Mouse (Mus musculus) retina, postnatal 7 days (tissue): ENCODE measurements around the gene Skor1.

ENCODE experiments used
- DNase-seq: peaks from one replicate; pipeline ENCODE4 v3.0.0-alpha.2; 2012; ENCODE audit warnings: low read depth, low spot score

Skor1 gene

DNA sequence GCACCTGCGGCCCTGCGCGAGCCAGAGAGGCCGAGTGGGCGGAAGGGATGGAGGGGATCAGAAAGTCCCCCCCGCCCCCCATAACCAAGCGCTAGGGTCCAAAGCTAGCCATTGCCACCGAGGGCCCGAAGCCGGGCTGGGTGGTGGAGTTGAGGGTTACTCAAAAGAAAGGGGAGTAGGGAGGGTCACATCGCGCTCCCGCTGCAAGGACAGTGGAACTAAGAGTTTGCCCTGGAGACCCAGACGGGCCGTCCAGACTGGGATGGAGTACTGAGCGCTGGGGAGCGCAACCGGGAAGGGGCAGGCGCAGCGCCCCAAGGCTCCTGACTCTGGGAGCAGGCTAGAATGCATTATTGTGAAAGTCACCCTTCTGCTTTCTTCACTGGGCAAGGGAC, 608 bp upstream of the Skor1 start:
- no peak for DNase-seq

DNA sequence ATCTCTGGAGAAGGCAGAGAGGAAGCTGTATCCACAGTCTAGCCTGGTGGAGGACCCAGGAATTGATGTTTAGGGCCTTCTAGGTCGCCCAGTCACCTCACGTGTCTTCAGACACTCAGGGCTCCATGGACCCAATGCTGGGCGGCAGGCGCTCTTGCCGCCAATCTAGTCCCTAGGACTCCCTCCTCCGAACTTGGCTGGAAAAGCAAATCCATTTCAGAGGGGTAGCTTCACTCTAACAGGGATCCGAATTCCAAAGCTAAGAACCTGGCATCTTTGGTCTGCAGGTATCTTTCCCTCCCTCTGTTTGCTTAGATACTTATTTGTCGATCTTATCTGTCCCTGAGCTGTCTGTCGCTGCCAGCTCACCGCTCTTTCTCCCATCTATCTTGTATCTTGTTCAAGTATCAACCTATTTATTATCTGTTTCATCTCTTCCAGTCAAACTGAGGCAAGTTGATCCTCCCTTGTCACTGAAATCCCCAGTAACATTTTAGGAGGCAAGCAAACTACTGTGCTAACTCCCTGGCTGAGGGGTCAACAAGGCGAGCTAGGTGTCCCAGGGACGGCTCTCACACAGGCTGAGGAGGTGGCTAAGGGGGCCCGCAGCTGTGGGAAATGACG, 863 bp downstream of the Skor1 start:
- DNase-seq: no peak

DNA sequence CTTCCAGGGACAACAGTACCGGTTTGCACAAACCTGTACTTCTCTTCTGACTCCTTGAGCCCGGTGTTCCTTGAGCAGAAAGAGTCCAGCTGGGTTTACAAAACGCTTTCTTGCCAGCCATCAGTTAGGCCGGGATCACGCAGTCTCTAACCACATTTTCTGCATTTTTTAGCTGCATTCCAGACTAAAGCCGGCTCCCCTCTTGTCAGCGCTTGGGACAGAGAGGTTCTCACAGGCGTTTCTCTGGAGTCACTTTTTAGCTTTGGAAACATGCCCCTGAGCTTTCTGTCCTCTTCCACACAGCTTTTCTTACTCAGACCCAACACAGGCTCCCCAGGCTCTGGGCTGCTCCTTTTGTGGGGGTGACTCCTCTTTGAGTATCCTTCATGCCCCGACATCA, 1.5 kb downstream of the Skor1 start:
- DNase-seq: no peak

DNA sequence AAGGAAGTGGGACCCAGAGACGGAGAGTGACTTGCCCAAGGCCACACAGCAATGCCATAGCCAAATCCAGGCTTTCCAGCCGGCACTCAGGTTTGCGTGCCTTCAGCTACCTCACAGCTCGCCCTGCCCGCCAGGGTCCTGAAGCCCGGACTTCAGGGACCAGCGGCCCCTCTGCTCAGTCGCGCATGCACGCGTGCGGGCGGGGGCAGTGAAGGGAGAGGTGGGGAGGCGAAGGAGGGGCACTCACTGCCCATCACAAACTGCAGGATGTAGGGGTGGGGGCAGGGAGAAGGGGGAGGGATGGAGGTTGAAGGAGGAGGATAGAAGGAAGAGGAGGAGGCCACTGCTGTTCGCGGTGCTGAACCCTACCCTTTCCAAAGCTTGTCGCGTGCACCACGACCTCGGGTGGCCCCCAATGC, 1.9 kb downstream of the Skor1 start:
- no peak for DNase-seq

DNA sequence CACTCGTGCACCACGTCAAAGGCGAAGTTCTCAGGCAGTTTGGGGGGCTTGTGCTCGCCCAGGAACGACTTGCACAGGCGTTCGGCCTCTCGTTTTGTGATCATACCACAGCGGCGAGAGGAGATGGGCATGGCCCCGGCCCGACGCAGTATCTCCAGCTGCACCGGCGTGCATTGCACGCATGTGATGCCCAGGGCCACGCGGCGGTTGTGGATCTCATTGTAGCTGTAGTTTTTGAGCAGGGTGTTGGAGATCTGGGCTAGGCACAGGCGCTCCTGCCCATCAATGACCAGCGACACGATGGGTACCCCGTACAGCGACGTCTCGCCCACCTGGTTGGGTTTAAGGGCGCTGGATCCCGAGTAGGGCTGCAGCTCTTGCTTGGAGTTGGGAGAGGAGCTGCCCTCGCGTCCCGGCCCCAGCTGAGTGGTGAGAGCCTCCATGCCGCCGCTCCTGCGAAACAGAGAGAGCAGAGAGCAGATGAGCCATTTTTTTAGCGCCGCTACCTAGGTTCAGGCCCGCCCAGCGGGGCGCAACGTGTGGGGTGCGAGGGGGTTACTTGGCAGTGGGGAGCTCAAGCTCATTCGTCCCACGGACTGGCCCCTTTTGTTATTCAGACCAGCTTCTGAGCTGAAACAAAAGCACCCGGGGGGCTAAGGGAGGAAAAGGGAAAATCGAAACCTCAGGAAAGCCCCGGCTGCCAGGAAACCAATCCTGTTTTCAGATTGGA, 2.5 kb downstream of the Skor1 start:
- no peak for DNase-seq

DNA sequence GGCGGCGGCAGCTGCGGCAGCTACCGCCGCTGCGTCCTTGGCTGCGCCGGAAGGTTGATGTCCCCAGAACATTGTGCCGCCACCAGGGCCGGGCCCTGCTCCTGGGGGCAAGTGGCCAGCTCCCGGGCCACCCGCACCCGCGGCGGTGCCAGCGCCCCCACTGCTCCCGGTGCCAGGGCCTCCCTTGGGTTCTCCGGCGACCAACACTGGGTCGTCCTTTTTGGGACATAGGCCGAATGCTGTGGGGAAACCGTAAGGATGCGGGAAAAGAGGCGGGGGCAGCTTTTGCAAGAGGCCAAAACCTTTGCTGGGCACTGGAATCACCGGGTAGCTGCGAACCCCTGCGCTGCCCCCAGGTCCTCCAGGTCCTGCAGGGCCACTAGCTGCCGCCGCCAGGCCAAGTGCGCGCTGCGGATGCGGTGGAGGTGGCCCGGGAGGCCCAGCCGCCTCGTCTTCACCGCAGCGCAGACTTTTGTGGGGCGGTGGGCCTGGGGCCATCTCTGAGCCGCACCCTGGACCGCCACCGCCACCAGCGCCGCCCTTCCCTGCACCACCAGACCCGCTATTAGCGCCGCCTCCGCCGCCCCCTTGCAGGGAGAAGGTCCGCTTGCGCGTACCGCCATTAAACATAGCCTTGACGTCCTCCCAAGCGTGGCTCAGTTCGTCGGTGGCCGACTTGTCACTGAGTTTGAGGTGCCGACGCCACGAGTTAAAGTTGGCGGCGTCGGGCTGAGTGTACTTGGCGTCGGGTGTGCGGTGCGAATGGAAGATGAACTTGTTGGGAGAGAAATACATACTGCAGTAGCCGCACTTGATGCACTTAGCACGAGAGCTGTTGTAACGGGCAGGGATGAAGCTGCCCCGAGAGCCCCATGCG, 3.3 kb downstream of the Skor1 start:
- DNase-seq: no peak

DNA sequence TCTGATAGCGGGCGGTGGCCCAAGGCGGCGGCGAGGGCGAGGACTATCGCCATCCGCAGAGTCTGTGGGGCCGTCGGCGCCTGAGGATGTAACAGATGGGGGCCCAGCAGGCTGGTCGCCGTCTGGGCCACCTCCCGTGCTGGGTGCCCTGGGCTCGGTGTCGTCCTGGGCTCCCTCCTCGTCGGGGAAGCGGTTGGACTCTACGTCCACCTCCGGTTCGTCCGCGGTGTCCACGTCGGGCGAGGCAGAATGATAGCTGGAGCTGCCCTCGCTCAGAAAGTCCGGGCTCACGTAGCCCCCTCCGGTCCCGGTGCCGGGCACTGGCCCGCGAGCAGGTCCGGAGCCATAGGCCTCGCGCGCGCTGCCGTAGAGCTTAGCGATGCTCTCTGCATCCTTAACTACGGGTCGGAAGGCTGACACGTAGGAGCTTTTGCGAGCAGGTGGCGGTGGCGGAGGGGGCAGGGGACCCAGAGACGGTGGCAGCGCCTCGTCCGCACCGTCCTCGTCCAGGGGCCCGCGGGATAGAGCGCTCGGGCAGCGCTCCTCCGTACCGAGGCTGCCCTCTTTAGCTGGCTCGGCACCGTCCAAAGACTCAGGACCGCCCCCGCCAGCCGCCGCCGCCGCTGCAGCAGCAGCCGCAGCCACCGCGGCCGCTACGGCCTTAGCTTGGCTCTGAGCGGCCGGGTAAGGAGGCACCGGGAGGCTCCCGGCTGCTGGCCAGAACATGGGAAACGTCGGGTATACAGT, 4.1 kb downstream of the Skor1 start:
- DNase-seq: no peak

DNA sequence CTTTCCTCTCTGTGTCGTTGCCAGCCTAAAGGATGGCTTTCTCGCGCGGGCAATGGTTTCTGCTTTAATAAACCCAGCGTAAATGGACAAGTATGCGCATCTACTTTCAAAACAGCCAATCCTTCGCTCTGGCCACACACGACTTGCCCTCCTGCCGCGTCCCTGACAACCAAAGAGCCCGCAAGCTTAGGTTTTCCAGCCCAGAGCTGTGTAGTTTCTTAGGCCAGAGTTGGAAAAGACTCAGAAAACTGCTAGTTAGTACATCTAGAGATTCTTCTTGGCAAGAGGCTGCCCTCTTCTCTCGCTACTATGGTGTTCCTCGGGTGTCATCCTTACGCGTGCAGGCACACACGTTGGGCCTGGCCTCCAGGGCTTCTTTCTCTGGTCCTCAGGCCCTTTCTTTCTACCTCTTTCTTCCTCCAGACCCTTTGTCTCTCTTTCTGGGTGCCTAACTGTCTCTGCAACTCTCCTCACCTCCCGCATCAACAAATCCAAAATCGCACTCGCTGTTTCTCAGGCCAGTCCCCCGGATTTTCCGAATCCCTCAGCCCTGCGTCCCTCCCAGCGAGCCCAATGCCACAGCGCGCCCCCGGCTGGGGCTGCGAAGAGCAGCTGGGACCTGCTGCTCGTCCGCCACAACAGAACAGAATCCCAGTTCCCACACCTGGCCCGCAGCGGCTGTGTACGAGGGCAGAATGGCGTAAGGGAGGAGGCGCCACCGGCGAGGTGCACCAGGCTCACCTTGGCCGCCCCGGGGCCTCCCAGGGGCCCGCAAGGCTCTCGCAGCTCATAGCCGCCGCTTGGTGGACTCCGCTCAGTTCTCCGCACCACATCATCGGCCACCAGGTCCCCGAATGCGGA, 4.9 kb downstream of the Skor1 start:
- DNase-seq: no peak

DNA sequence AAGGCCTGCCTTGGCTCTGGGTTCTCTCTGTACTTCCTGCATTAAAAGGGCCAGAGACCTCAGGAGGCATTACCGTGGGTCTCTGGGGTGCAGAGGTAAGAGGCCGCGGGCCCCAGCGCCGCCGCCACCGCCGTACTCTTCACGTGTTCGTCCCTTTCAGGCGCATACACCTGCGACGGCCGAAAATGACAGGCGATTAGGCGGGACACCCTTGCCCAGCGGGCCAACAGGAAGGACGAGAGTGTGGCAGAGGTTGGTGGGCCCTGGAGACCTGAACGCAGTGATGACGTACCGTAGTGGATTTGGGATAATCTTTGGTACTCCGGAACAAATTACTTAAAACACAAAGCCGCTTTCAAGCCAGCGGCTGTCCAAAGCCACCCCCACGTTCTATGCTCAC, 5.5 kb downstream of the Skor1 start:
- no peak for DNase-seq

DNA sequence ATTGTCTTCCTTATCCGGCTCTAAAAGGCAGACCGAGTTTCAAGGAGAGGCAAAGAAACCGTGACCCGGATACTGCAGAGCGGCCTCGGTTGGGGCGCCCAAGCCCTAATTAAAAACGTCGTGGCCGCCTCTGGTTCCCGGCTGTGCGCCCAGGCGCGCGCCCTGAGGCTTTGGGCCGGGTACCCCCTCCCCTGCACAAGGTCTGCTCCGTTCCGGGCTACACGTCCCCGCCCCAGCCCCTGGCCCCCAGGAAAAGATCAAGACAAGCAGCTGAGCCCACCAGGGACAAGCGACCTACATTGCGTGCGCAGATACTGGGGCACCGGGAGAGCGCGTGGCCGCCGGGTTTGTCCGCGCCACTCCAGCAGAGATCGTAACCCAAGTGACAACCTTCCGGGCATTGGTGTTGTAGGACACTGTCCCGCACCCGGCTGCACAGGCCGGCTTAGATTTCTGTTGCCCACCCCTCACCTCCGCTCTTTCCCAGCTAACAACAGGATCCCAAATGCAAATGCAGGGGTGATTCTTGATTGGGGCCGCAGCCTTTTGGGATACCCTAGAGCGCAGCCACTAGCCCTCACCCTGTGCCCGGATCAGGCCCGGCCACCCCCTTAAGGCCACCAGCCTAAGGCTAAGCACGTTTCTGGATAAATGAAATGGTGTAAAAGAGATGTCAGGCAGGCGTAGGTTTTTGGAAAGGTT, 6.3 kb downstream of the Skor1 start:
- no peak for DNase-seq

DNA sequence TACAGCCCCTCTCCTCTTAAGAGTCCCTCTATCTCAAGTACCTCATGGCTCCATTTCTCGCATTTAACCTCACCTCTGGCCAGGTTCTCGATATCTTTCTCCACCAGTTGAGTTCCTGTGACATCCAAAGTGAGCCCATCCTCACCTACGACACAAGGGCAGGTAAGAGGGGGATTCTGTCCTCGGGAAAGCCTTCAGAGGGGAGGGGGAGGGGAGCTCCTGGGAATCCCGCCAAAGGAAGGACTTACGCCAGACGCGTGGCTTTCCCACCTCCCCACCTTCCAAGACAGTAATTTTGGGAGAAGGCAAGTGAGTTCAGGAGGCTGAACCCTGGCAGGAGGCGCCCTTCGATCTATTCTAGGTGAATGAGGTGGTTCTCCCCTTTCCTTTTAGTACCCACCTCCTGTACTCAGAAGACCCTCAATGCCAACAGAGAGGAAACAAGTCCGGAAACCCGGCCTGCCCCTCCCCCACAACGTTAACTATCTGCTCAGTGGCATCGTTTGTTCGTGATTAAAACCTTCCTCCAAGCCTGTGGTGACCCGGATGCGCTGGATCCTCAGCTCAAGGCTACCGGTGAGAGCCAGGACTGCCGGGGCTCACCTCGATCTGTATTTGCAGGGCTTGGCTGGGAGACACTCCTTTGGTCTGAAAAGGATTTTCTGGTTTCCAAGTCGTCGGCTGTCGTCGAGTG, 7.0 kb downstream of the Skor1 start:
- no peak for DNase-seq

DNA sequence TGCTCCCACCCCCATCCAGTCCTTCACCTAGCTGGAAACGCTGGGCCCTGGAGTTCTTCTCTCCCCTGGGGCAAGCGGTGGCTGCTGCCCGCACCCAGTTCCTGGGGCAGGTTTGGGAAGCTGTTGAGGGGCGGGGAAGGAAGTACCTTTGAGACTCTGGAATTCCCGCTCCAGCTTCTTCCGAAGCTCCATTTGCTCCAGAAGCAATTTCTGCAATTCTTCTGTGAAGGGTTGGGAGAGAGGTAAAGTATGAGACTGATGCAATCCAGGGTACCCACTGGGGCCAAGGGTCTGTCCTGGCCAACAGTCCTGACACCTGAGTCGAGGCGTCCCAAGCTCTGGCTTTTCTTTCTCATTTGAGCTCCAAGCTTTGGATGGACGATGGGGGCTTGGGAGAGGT, 8.6 kb downstream of the Skor1 start:
- DNase-seq: no peak

DNA sequence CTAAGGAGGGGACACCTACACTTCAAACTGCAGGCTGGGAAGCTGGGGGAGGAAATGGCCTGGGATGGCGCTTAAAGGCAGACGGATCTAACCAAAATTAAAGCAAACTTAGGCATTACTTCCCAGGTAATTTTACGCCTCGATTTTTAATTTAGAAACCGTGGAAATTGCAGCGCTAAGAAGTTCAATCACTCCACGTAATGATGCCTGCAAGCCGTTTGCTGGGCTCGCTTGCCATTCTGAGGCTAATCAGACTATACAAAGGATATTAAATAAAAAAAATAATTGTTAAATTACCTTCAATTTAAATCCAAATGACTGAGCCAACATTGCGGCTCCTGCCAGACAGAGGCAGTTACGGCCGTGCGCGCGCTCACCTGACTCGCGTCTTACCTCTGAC, 9.1 kb downstream of the Skor1 start:
- no peak for DNase-seq

DNA sequence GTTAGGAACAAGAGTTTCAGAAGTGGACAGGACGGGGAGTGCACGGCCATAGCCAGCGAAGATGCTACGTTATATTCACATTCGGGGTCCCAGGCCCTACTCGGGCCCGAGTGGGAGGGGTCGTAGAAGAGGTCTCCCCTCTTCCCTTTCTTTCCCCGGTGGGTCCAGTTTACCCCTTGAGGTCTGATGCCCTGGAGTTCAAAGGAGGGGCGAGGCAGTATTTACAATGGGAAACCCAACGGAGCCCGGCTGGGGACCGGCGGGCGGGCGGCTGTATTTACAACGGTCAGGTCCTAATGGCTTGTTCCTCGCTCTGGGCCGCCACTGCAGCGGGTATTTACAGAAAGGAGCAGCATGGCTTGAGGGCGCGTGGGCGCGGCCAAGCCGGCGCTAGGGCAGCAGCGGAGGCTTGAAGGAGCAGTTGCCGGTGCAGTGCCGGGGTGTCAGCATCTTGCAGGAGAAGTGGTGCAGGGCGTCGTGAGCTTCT, 10.2 kb downstream of the Skor1 start:
- no peak for DNase-seq

DNA sequence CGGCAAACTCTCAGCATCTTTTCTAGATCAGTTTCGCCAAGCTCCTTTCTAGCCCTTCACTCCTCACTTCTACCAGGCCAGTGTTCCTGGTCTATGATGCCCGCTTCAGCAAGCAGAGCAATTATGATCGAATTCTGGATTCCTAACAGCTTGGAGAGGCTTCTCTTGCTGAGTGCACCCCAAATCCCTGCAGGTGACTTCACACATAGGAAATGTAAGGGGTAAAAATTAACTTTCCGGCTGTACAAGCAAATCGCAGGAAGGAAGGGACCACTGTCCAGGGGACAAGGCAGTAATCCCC, 11.2 kb downstream of the Skor1 start:
- DNase-seq: no peak

DNA sequence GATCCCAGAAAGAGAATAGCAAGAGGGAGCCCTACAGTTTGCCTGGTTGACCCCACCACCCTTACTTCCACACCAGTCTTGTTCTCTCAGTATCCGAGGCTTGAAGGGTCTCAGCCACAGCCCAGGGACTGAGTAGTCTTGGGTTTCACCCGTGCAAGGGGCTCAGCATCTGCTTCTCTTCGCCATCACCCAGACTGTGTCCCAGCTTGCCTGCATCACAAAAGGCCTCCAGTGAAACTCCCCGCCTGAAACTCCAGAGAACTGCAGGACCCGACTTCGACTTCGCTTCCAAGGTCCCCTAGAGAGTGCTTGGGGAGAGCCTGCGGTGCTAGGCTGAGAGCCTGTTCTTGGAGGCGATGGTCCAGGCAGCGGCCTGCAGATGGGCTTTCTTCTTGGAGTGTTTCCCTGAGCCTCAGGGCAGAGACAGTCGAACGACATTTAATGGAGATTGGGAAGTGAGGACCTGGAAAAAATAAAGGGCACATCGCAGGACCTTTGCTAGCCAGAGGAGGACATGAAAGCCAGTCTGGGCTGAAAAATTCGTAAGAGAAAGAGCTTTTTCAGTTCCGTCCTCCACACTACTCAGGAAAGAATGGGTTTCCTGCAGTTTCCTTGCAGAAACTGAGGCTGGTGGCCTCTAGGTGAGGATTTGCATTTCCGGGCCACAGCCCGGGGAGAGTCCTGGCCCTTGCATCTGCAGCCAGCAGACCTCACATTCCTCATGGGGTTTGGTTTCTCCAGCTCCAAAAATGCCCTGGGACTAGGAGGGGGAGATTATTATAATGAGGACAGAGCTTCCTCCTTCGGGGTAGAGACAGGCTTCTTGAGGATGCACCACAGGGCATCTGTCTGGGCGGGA, 11.8 kb downstream of the Skor1 start:
- no peak for DNase-seq

DNA sequence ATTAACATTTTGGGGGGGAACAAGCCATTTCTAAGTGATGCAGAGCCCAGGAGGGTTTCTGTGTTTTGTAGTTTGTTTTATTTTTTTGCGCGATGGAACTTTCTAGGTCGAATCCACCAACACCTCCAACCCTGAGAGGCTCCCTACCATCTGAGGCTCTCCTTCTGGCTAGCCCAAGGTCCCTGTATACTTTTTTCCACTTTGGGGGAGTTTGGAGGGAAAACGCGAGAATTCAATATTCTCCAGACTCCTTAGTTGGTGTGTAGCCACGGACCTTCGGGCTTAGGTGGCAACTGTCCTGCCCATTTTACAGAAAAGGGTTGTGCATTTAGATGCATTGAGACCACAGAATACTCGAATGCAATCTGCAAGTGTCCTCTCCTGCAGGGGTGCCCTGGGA, 12.5 kb downstream of the Skor1 start:
- DNase-seq: no peak

DNA sequence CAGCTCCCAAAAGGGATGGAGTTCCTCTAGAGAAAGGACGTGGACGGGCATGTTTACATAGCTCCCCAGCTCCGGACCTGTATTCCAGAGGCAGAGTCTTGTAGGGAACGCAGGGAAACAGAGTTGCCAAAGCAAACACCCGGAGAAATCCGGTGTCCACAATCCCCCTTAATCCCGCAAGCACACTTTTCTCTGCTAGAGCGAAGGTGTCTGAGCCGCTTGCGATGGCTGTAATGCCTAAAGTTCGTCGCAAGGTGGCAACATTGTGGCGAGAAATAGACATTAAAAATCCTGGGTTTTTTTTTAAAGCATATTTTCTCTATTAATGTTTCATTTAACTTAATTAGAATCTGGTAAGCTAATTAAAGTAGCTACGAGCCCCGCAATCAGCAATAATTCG, 13.0 kb downstream of the Skor1 start:
- peak; percentile 63 for DNase-seq

DNA sequence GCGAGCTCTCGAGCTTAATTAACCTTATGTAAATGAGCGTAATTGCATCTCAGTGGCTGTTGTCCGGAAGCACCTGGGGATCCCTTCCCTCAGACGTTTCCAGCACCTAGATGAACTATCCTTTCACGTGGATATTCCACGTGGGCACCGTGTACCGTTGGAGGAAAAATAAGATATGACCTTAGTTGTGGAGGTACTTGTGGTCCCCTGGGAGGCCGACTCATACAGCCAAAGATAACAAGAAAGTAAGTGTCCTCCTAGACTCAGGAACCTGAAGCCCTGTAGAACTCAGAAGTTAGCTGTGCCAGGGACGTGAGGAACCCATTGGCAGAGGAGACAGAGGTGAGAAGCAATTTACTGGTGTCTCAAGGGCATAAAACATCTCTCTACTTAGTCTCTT, 13.4 kb downstream of the Skor1 start:
- DNase-seq: no peak
